Mouse (Mus musculus) myocyte (in vitro differentiated cells): Measurements from ENCODE around the gene Gatad2b.

ENCODE experiments used
- CEBPB ChIP-seq: IDR thresholded peaks from 2 replicates; pipeline ENCODE4 v1.6.1; 2011; ENCODE audit warnings: mild to moderate bottlenecking, moderate library complexity; ENCODE audit not compliant: poor library complexity, insufficient read depth, severe bottlenecking
- E2F4 ChIP-seq: IDR thresholded peaks from one replicate; pipeline ENCODE4 v1.6.1; 2011; ENCODE audit warnings: mild to moderate bottlenecking, control low read depth, moderate library complexity; ENCODE audit not compliant: insufficient read depth
- MYOD1 ChIP-seq, 3 experiments: IDR thresholded peaks; one replicate each; pipeline ENCODE4 v1.6.1; 2011; ENCODE audit warnings: control low read depth in 2 of 3, low read depth in 2 of 3, mild to moderate bottlenecking in 2 of 3, moderate library complexity in 1 of 3; ENCODE audit not compliant: insufficient read length in 2 of 3, control insufficient read depth in 1 of 3
- POLR2A ChIP-seq: IDR thresholded peaks from one replicate; pipeline ENCODE4 v1.6.1; 2011; ENCODE audit warnings: low read depth, mild to moderate bottlenecking, control low read depth, moderate library complexity; ENCODE audit not compliant: insufficient read length

- no peak for TF ChIP-seq POLR2A
- TF ChIP-seq CEBPB, result no peak
- no peak for TF ChIP-seq MYOD1 (IDR thresholded peaks at IDR 0.05; ENCODE audit: control insufficient read depth in 1 of 3, insufficient read length in 2 of 3, low read depth in 2 of 3)
- TF ChIP-seq E2F4, result no peak
Observed at GRCm38 (mm10) chr3:90294064-90294440, 1.1 kb downstream of the Gatad2b start.
